Mouse (Mus musculus) left cerebral cortex, adult 9 months (tissue): ENCODE data around the gene Exosc2.

Source experiments
- DNase-seq, 2 experiments: peaks; one replicate each; pipeline ENCODE4 v3.0.0; 2022; ENCODE audit warnings: low spot score in 2 of 2

The Exosc2 gene

DNA sequence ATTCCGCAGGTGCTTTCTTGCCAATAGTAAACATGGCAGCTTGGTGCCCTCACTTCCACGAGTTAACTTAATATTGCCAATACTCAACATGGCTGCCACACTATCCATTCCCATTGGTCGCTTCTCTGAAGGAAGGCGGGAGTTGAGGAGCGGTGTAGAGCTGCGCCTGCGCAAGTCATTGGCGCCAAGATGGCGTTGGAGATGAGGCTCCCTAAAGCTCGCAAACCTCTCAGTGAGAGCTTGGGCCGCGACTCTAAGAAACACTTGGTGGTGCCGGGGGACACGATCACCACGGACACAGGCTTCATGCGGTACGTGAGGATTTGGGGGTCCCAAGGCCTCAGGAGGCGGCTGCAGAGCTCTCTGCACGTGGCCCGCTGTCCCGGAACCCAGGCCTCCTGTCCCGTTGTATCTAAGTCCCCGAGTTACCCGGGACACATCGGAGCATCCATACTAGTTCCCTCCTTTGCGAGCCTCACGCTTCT is at the start of gene Exosc2:
Gene Exosc2 (plus strand): TSS at position 165 of the 485 bp plus-strand sequence.
- peak; percentile 86 to 95 for DNase-seq

DNA sequence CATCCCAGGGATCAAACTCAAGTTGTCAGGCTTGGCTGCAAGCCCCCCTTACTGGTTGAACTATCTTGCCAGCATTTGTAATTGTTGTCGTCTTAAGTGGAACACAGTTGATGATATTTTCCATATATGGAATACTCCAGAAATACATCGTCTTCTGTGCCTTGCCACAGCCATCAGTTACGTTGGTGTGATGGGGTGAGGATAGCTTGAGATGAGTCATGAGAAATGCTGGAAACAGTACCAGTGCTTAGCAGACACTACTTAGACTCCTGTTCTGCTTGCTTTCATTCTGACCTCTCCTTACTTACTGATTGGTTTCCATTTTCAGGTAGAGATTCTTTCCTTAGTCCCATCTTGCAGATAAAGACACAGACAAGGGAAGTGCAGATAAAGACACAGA is 37.0 kb upstream of the Exosc2 start:
- no peak for DNase-seq

DNA sequence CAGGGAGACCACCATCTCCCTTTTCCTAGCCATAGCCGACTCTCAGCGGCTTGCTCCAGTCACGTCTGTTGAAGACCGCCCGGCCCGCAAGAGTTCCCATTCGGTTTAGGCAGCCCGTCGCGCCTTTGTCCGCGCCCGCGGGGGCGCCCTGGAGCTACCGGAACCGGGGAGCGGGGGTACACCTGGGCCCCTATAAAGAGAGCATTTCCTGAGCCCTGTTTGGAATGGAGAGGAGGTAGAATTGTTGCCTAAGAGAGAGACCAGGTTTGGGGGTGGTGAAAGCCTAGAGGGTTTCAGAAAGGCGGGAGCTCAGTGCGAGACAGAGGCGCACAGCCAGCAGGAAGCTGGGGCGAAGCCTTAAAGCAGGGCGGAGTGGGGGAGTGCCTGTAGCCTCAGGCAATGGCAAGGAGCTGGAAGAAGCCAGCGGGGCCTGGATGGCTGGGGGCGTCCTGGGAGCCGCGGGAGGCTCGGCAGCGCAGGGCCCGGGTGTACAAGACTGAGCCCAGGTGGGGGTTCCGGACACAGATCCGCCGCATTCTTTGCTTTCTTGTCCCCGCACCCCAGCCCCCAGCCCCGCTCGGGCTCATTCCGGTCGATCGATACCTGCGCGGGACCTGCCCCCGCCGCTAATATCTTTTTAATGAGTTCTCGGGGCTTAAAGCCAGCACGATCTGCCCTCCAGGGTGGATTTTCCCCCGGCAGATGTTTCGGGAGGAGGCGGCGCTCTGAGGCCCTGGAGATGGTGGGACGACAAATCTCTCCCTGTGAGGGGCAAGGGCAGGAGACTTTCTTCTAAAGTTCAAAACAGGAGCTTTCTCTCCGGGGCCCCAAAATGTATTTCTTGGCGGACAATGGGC is 35.0 kb upstream of the Exosc2 start:
- no peak for DNase-seq

DNA sequence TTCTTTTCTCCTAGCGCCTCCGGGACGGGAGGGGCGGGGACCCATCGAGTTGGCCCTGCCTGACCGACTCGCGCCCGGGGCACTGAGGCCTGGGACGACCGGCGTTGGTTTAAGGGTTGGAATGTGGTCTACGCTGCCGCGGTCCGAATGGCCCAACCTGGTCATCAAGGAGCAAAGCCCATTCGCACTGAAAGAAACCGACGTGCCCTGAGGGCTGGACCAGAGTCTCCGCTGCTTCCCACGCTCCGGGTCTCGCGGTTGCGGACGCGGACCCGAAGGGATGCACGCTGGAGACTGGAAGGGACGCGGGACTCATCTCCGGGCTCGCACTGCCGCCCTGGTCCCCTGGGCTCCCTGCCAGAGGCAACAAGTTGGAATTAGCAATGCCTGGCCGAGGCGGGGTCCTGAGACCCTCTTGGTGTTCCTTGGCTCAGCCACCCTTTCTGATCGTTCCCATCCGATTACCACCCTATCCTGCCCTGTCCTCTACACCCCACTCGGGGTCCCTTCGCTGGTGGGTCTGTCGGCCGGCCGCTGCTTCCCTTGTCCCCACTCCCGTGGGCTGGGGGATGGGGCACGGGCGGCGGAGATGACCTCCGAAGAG is 34.3 kb upstream of the Exosc2 start:
- DNase-seq = no peak

DNA sequence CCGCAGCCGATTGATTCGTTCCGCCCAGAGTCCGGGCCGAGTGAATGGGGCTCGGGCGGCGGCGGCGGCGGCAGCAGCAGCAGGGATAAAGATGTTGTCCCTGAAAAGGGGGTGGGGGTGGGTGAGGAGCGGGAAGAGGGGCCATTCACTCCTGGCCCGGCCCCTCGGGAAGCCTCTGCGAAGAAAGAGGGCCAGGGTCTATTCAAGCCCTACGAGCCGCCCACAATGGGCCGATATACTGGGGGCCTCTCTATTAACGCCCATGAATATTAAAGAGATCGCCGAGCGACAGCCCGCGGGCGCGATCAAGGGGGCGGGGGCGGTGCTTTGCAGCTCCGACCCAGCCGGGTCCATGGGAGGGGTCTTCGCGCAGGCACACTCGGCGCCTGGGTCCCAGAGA is 33.8 kb upstream of the Exosc2 start:
- no peak for DNase-seq

DNA sequence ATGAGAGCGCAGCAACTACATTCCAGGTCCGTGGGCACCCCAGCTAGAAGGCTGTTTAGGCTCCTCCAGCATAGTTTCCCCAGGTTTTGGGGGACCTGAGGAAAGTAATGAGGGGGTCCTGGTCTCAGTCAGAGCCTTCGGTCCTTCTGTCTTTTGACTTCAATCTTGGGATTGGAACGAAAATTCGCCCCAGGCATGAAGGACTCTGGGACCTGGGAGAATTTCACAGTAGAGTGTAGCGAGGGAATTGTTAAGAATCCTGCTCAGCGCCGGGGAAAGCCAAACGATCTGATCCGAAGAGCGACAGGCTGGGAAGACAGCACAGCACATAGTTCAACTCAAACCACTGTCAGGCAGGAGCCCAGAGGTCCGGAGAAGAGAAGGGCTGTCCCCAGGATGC is 33.2 kb upstream of the Exosc2 start:
- no peak for DNase-seq

DNA sequence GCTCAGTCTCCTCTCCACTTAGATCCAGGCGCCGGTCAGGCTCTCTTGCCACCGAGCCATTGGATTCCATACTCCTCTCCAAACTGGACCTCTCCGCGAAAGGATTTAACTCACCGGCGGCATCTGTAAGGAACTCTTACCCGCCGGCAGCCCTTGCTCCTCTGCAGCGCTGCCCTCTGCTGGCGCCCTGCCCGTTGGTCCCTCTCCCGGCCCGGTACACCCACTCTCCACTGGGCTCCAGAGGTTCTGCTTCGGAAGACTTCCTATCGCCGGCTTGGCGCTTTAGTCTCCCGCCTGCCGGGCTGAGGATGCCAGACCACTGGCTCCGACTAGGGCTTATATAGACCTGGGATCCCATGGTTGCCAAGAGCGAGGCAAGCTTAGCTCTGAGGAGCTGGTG is 32.7 kb upstream of the Exosc2 start:
- no peak for DNase-seq

DNA sequence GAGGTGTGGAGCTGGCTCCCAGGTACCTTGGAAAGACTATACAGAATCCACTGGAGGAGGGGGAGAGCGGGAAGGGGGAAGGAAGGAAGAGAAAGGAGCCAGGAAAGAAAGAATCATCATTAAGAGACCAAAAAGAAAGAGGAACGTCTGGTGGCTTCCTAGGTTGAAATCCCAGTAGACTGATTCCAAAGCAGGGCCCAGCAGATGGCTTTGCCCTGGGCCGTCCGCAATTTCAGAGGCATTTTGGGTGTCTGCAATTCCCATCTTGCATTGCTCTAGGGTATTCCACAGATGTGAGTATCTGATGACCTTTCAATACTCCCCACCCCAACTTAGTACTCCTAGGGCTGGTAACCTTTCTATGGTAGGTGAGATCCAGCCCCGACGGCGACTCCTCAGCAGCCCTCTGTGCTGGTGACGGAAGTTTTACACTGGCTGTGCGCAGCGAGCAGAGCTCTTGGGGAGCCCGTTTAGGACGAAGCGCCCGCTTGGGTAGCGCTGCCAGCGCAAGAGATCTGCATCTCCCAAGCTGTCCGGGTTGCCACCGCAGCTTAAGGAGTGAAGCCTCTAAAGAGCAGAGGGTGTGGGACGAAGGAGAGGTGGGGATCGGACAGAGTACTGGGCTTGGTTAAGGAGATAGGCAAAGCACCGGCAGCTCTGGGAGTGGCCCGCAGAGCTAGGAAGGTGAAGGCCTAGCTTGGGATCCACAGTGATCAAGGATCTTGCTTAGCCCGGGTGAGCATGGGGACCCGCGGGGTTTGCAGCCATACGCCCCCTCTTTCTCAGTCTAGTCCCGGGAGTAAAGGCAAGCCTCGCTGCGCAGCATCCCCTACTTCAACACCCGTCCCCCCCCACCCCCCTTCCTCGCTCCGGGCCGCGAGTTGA is 31.7 kb upstream of the Exosc2 start:
- DNase-seq = no peak

DNA sequence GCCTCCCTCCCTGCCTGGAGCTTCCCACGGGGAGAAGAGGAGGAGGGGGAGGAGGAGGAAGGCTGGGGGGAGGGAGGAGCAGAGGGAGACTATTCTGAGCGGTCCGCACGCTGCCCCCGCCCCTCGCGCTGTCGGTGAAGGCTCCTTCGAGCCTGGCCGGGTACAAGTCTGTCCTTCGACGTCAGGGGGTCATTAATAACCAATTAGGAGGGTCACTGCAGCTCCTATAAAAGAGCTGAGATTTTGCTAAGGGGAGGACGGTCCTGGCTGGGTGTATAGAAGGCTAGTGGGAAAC is 31.1 kb upstream of the Exosc2 start:
- DNase-seq = no peak

DNA sequence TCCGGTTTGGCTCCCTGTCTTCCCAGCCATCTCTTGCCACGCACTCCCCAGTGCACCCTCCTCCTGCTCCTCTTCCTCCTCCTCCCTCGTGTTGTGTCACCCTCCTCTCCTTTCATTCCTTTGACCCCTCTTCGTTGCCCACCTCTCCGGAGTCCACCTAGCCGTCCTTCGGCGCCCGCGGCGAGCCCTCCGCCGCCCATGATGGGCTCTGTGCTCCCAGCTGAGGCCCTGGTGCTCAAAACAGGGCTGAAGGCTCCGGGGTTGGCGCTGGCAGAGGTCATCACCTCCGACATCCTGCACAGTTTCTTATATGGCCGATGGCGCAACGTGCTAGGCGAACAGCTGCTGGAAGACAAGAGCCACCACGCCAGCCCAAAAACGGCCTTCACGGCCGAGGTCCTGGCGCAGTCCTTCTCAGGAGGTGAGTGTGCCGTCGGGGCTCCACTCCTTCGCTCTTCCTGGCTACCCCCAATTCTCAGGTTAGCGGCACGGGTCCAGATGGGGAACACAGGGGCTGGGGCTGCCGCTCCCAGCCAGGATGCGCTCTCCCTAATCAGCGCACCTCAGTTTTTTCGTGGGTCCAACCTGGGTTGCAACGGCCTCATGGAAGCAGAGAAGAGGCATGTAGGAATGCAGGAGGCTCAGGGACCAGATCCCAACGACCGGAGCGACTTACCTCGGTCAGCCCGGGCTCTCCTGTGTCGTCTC is 30.5 kb upstream of the Exosc2 start, which contains the start of gene Prdm12:
Gene Prdm12 (plus strand): TSS at position 137 of the 708 bp plus-strand sequence.
- no peak for DNase-seq

DNA sequence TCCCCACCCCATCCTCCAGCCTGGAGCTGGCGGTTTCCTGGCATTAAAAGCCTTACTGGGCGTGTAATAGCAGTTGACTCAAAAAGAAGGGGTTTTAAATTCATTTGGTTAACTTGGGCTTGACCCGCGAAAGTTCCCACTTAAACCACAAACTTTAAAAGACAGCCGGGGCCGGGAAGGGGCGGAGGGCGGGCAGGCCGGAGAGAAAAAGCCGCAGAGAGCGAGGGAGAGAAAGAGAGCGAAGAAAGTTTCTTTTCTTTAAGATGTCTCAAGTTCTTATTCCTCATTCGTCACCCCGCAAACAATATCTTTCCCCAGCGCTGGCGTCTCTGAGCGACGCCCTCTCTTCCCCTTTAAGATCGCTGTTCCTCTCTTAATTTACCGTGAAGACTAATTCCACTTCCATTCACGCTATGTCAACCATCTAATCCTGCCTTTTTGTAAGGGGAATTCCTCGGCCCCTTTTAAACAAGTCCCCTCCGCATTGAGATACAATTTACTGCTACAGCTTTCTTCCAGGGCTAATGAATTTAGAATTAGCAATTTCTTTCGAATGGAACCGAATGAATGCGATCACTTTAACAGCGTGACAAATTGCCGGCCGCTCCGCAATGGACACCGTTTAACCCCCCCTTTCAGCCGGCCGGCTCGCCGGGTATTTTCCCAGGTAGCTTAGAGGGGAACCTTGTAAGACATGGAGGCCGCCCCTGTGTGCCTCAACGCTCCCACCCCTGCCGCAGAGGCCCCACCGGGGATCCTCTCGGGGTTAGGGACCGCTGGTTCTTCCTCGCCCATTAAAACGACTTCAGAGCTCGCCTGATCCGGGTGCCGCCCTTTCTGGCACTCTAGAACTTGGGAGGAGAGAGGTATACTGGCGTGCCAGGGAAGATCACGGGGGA is 29.7 kb upstream of the Exosc2 start:
- no peak for DNase-seq

DNA sequence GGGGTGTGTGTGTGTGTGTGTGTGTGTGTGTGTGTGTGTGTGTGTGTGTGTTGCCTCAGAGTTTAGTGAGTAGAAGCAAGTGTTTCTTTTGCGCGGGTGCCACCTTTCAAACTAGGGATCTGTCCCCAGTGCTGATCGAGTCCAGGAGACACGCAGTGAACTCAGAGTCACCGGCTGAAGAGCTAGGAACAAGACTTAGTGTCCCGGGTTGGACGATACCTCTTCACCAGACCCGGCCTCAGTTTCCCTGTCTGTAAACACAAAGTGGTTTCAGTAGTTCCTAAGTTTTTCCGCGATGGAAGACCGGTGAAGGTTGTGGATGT is 29.0 kb upstream of the Exosc2 start:
- no peak for DNase-seq

DNA sequence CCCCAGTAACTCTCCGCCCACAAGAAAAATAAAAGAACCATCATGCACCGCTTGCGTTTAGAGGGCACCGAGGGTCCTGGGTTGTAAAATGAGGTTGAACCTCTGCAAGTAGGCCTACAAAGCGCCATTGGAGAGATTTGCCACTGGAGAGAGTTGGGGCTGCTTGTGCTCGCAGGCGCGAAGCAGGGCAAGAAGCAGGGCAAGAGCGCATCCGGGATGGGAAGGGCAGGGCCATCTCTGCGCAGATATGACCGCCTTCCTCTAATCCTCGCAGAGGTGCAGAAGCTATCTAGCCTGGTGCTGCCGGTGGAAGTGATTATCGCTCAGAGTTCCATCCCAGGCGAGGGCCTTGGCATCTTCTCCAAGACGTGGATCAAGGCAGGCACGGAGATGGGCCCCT is 28.6 kb upstream of the Exosc2 start:
- no peak for DNase-seq

DNA sequence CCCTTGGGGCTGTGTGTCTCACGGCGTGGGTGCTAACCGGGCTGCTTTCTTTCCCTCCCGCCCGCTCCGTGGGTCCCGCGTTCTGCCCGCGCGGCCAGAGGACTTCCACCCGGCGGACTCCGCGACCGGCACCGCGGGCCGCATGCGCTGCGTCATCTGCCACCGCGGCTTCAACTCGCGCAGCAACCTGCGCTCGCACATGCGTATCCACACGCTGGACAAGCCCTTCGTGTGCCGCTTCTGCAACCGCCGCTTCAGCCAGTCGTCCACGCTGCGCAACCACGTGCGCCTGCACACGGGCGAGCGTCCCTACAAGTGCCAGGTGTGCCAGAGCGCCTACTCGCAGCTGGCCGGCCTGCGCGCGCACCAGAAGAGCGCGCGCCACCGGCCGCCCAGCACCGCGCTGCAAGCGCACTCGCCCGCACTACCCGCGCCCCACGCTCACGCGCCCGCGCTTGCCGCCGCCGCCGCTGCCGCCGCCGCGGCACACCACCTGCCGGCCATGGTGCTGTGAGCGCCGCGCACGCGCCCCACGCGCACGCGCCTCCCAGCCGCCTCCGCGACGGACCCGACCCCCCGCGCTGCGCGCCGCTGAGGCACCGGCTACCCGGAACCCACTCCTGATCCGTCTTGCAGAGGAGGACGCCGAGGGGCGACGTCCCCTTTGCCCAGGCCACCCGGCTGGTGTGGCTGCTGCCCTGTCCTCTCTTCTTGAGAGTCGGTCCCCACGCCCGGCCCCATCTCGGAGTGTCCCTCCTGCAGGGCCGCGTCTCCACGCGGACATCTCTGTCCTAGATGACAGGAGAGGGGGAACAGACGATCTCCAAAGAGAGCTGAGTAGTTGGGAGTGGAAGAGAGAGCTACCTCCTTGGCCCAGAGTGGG is 16.3 kb upstream of the Exosc2 start:
- peak in 1 of 2 experiments; percentile 81 for DNase-seq

DNA sequence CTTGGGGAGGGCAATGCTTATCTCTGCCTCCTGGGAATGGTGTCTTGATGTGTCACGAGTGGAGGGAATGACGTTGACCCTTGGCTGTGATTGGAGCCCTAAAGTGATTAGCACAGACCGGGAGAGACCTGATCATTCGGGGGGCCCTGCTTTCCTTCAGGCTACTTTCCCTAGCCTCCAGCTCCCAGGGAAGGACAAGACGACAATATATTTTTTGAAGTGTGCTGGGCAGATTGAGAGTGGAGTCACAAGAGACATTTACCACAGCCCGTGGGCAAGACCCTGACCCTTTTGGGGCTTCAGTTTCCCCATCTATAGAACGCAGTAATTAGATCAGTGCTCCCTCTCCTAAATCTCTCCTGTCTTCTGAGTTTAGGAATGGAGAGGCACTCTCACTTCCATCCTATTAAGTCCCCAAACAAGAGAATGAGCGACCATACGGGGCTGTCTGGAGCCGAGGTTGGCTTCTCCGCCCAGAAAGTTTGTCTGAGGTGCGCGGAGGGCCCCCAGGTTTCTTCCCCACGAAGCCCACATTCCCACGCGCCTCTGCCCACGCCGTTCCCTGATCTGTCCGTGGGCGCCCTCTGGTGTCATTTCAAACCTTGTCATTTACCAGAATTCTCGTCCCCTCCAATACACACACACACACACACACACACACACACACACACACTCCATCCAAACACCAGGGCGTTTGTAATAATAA is 15.5 kb upstream of the Exosc2 start:
- peak in 1 of 2 experiments; percentile 67 for DNase-seq

DNA sequence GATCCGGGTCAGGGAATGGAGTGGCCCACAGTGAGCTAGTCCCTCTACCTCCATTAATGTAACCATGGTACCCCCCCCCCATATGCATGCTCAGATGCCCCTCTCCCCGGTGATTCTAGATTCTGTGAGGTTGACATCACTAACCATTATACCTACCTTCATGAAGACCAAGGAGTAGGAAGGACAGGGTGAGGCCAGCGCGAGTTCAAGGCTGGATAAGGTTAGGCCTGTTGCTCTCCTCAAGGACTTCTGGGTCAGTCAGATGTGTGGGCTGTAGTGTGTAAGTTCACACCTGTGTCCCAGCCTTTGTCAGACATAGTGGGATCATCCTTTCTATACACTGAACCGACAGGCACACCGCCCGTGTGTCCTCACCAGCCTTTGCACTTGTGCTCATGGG is 14.1 kb upstream of the Exosc2 start:
- no peak for DNase-seq

DNA sequence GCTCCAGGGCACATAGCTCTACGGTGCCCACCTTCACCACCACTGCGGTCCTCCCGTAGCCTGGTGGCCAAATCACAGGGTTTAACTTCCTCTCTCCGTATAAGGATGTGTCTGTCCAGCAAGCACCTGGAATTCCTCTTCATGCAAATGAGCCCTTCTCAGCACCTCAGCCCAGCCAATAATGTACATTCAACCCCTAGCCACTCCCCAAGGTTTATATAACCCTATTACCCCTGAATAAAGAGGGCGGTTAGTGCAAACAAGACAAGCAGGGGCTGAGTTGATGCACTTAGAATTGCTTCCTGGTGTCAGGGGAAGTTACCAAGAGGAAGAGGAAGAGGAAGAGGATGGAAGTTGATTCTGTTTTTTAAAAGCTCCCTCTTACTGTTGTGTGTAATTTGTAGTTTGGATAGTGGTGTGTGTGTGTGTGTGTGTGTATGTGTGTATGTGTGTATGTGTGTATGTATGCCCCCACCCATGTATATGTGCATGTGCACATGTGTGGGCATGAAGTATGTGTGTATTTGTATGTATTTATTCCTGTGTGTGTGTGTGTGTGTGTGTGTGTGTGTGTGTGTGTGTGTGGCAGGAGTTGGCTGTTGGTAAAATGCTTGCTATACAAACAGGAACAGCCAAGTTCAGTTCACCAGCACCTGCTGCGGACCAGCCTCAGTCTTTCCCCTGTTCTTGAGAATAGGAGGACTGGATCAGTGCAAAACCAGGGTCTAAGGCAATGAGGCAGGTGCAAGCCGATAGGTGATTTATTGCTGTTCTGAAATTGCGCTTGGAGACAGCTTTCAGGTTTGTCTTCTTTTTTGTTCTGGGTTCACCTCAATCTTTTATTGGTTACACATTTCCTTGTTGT is 7.3 kb upstream of the Exosc2 start:
- no peak for DNase-seq

DNA sequence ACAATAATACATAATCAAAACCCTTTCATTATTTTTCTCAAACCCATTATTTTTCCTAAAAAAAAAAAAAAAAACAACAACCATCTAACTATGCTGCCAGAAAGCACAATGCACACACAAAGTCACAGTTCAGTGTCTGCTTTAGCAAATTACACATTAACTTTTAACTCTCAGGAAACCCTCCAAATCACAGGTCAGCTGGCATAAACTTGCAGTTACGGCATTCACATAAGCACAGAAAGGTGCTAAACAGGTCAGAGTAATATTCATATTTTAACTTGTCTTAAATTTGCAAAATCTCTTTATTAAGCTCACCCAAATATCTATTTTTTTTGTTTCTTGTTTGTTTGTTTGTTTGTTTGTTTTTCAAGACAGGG is 6.7 kb upstream of the Exosc2 start:
- DNase-seq = no peak
